Mouse (Mus musculus): ENCODE measurements around the gene Ankrd33. TPM values are rescaled to one million over a fixed set of nuclear protein-coding genes. Genes with fewer than 3 reads are reported as not detected.

The Ankrd33 gene
- polyA plus RNA-seq (2016; fragmentation: Nextera tagmentation; extraction: Ambion mirVana): not detected in 2 replicates

- Histone ChIP-seq H3K36me3 (no peaks in the 10 kb centered on the region), H3K9ac (no peak within 1 kb of the TSS), H3K4me1 (no peaks in the 10 kb centered on the region), H3K9me3 (0 out of 2 replicates have a peak, but pooled peaks cover 3% of the 10 kb centered on the region), H3K27me3 (no peaks in the 10 kb centered on the region), H3K27ac (no peak within 1 kb of the TSS), H3K4me3 (no peak within 1 kb of the TSS), H3K4me2 (replicated peaks) (no peak within 1 kb of the TSS)
- ATAC-seq (ENCODE audit: insufficient number of reproducible peaks, insufficient read depth, low FRiP score, low TSS enrichment): no peak
- 83% methylated on average over 5 of the region's 5 CpGs for WGBS
These were observed at the start of gene Ankrd33 for GRCm38 (mm10) chr15:101115511-101116110. Gene Ankrd33 (plus strand): TSS chr15:101115755.

GRCm38 (mm10) chr15:101066364-101066847 lies 49.1 kb upstream of the Ankrd33 start:
- Histone ChIP-seq H3K9ac (no peak overlapping the region), H3K9me3 (no peaks in the 10 kb centered on the region), H3K36me3 (no peaks in the 10 kb centered on the region), H3K4me1 (peaks cover 74% of the 10 kb centered on the region), H3K4me3 (no peak overlapping the region), H3K27me3 (no peaks in the 10 kb centered on the region), H3K4me2 (replicated peaks) (no peak overlapping the region), H3K27ac (peak overlapping the region; percentile 51; the same call in 1 of the 2 replicates)
- WGBS: 17% methylated on average over 6 of the region's 6 CpGs
- 0 out of 2 replicates have a peak, but pooled peaks have one; percentile 8 for ATAC-seq (ENCODE audit: insufficient number of reproducible peaks, insufficient read depth, low FRiP score, low TSS enrichment)

GRCm38 (mm10) chr15:101066920-101067696 lies 48.4 kb upstream of the Ankrd33 start:
- no peak for ATAC-seq (ENCODE audit: insufficient number of reproducible peaks, insufficient read depth, low FRiP score, low TSS enrichment)
- peak overlapping the region; percentile 51 for H3K27ac ChIP-seq
- 18% methylated on average over 7 of the region's 9 CpGs for WGBS
- H3K27me3 ChIP-seq: no peaks in the 10 kb centered on the region
- 0 out of 2 replicates have a peak overlapping the region, but pooled peaks have one; percentile 18 for H3K4me2 ChIP-seq (replicated peaks)
- no peak overlapping the region for H3K4me3 ChIP-seq
- peak overlapping the region; percentile 21; the same call in 1 of the 2 replicates for H3K9ac ChIP-seq
- H3K9me3 ChIP-seq: no peaks in the 10 kb centered on the region
- H3K4me1 ChIP-seq: peaks cover 75% of the 10 kb centered on the region
- H3K36me3 ChIP-seq: no peaks in the 10 kb centered on the region

GRCm38 (mm10) chr15:101068029-101068428 lies 47.5 kb upstream of the Ankrd33 start:
- no peak overlapping the region for H3K4me2 ChIP-seq (replicated peaks)
- no peaks in the 10 kb centered on the region for H3K36me3 ChIP-seq
- H3K27ac ChIP-seq: peak overlapping the region; percentile 43; the same call in 1 of the 2 replicates
- H3K4me3 ChIP-seq: no peak overlapping the region
- H3K4me1 ChIP-seq: peaks cover 75% of the 10 kb centered on the region
- 35% methylated on average over 3 of the region's 3 CpGs for WGBS
- H3K9me3 ChIP-seq: no peaks in the 10 kb centered on the region
- no peak overlapping the region for H3K9ac ChIP-seq
- no peaks in the 10 kb centered on the region for H3K27me3 ChIP-seq
- no peak for ATAC-seq (ENCODE audit: insufficient number of reproducible peaks, insufficient read depth, low FRiP score, low TSS enrichment)

- no peak for ATAC-seq (ENCODE audit: insufficient number of reproducible peaks, insufficient read depth, low FRiP score, low TSS enrichment)
- Histone ChIP-seq H3K9ac (no peak overlapping the region), H3K4me3 (no peak overlapping the region), H3K27ac (peak overlapping the region; percentile 43; the same call in 1 of the 2 replicates), H3K27me3 (no peaks in the 10 kb centered on the region), H3K9me3 (no peaks in the 10 kb centered on the region), H3K4me1 (peaks cover 74% of the 10 kb centered on the region), H3K36me3 (no peaks in the 10 kb centered on the region), H3K4me2 (replicated peaks) (no peak overlapping the region)
- 65% methylated on average over 4 of the region's 4 CpGs for WGBS
These were observed 46.9 kb upstream of the Ankrd33 start for GRCm38 (mm10) chr15:101068671-101069070.

GRCm38 (mm10) chr15:101069641-101070190 lies 45.8 kb upstream of the Ankrd33 start:
- Histone ChIP-seq H3K27ac (peak overlapping the region; percentile 80), H3K9me3 (no peaks in the 10 kb centered on the region), H3K27me3 (no peaks in the 10 kb centered on the region), H3K4me1 (peaks cover 79% of the 10 kb centered on the region), H3K4me3 (no peak overlapping the region), H3K36me3 (no peaks in the 10 kb centered on the region), H3K4me2 (replicated peaks) (0 out of 2 replicates have a peak overlapping the region, but pooled peaks have one; percentile 13), H3K9ac (no peak overlapping the region)
- WGBS: 46% methylated on average over 9 of the region's 9 CpGs
- no peak for ATAC-seq (ENCODE audit: insufficient number of reproducible peaks, insufficient read depth, low FRiP score, low TSS enrichment)

GRCm38 (mm10) chr15:101070762-101071161 lies 44.8 kb upstream of the Ankrd33 start:
- WGBS: 28% methylated on average over 5 of the region's 5 CpGs
- ATAC-seq (ENCODE audit: insufficient number of reproducible peaks, insufficient read depth, low FRiP score, low TSS enrichment): no peak
- H3K4me3 ChIP-seq: no peak overlapping the region
- H3K36me3 ChIP-seq: no peaks in the 10 kb centered on the region
- 0 out of 2 replicates have a peak overlapping the region, but pooled peaks have one; percentile 2 for H3K9ac ChIP-seq
- no peak overlapping the region; the same call in 1 of the 2 replicates for H3K4me2 ChIP-seq (replicated peaks)
- peak overlapping the region; percentile 80 for H3K27ac ChIP-seq
- peaks cover 78% of the 10 kb centered on the region for H3K4me1 ChIP-seq
- no peaks in the 10 kb centered on the region for H3K9me3 ChIP-seq
- no peaks in the 10 kb centered on the region for H3K27me3 ChIP-seq

- no peaks in the 10 kb centered on the region for H3K9me3 ChIP-seq
- H3K27ac ChIP-seq: no peak overlapping the region
- no peaks in the 10 kb centered on the region for H3K27me3 ChIP-seq
- H3K4me1 ChIP-seq: peaks cover 75% of the 10 kb centered on the region
- WGBS: 53% methylated on average over 2 of the region's 2 CpGs
- no peak overlapping the region for H3K4me2 ChIP-seq (replicated peaks)
- H3K9ac ChIP-seq: no peak overlapping the region
- H3K4me3 ChIP-seq: no peak overlapping the region
- H3K36me3 ChIP-seq: no peaks in the 10 kb centered on the region
- no peak for ATAC-seq (ENCODE audit: insufficient number of reproducible peaks, insufficient read depth, low FRiP score, low TSS enrichment)
These were observed 42.8 kb upstream of the Ankrd33 start for GRCm38 (mm10) chr15:101072736-101073135.

GRCm38 (mm10) chr15:101074067-101074466 lies 41.5 kb upstream of the Ankrd33 start:
- Histone ChIP-seq H3K4me2 (replicated peaks) (no peak overlapping the region), H3K27me3 (no peaks in the 10 kb centered on the region), H3K36me3 (no peaks in the 10 kb centered on the region), H3K4me3 (no peak overlapping the region), H3K4me1 (peaks cover 68% of the 10 kb centered on the region), H3K9me3 (no peaks in the 10 kb centered on the region), H3K27ac (no peak overlapping the region), H3K9ac (no peak overlapping the region)
- WGBS: 86% methylated on average over 5 of the region's 5 CpGs
- ATAC-seq (ENCODE audit: insufficient number of reproducible peaks, insufficient read depth, low FRiP score, low TSS enrichment): no peak

GRCm38 (mm10) chr15:101075150-101075549 lies 40.4 kb upstream of the Ankrd33 start:
- peak overlapping the region; percentile 90; the same call in 1 of the 2 replicates for H3K4me2 ChIP-seq (replicated peaks)
- 45% methylated on average over 4 of the region's 4 CpGs for WGBS

GRCm38 (mm10) chr15:101075656-101076055 lies 39.9 kb upstream of the Ankrd33 start:
- H3K9me3 ChIP-seq: no peaks in the 10 kb centered on the region
- 21% methylated on average over 5 of the region's 5 CpGs for WGBS
- no peaks in the 10 kb centered on the region for H3K36me3 ChIP-seq
- peaks cover 60% of the 10 kb centered on the region for H3K4me1 ChIP-seq
- peak overlapping the region; percentile 46; the same call in 1 of the 2 replicates for H3K27ac ChIP-seq
- H3K27me3 ChIP-seq: no peaks in the 10 kb centered on the region
- no peak overlapping the region for H3K9ac ChIP-seq
- peak overlapping the region; percentile 90 for H3K4me2 ChIP-seq (replicated peaks)
- no peak for ATAC-seq (ENCODE audit: insufficient number of reproducible peaks, insufficient read depth, low FRiP score, low TSS enrichment)
- peak overlapping the region; percentile 95 for H3K4me3 ChIP-seq

More at GRCm38 (mm10) chr15:101075150-101075549, 40.4 kb upstream of the Ankrd33 start:
- Histone ChIP-seq H3K9me3 (no peaks in the 10 kb centered on the region), H3K4me1 (peaks cover 62% of the 10 kb centered on the region), H3K4me3 (no peak overlapping the region), H3K27me3 (no peaks in the 10 kb centered on the region), H3K36me3 (no peaks in the 10 kb centered on the region), H3K27ac (no peak overlapping the region), H3K9ac (no peak overlapping the region)
- no peak for ATAC-seq (ENCODE audit: insufficient number of reproducible peaks, insufficient read depth, low FRiP score, low TSS enrichment)
